Mouse (Mus musculus) CH12.LX (cell line): ENCODE results near the gene Prss57. TPM values are rescaled to one million over a fixed set of nuclear protein-coding genes. Genes with fewer than 3 reads are reported as not detected.
A peak's percentile ranks its signal among the peaks of the same experiment; 100 is the strongest.

Experiments
- DNase-seq: peaks from one replicate; pipeline ENCODE4 v3.0.0-alpha.2; 2013; ENCODE audit errors: extremely low read depth
- H3K27ac ChIP-seq: 2 replicates; pipeline ENCODE4 v1.5.1; 2012; ENCODE audit warnings: low read depth, mild to moderate bottlenecking, control low read depth, moderate library complexity; ENCODE audit not compliant: insufficient read depth
- H3K27me3 ChIP-seq: replicated peaks from 2 replicates; pipeline ENCODE3; 2012; ENCODE audit warnings: inconsistent platforms
- H3K36me3 ChIP-seq, 2 experiments: replicated peaks in 1 of 2; 2 replicates each; pipeline versions ENCODE3 to v1.6.1; 2012; ENCODE audit warnings: inconsistent platforms in 1 of 2, low read length in 1 of 2, mild to moderate bottlenecking in 1 of 2, mixed read lengths in 1 of 2, moderate library complexity in 1 of 2; ENCODE audit not compliant: control insufficient read depth in 1 of 2, insufficient read depth in 1 of 2
- H3K4me1 ChIP-seq, 2 experiments: 2 replicates each; pipeline ENCODE4 v1.6.1; 2012; ENCODE audit warnings: inconsistent platforms in 1 of 2, moderate library complexity in 1 of 2; ENCODE audit not compliant: insufficient read depth in 2 of 2, control insufficient read depth in 1 of 2
- H3K4me2 ChIP-seq: 2 replicates; pipeline ENCODE4 v1.6.1; 2012; ENCODE audit warnings: low read depth, mild to moderate bottlenecking, control low read depth; ENCODE audit not compliant: poor library complexity, insufficient read depth, severe bottlenecking
- H3K4me3 ChIP-seq, 3 experiments: fragments of 150-350 bp in 1 of 3; sonication (generic) in 1 of 3; replicated peaks in 1 of 3; 2 replicates each; pipeline versions ENCODE3 to v1.5.1; 2011 to 2012; ENCODE audit warnings: low read depth in 2 of 3, low read length in 2 of 3, mild to moderate bottlenecking in 2 of 3, moderate library complexity in 2 of 3, control low read depth in 1 of 3, improper control_type of control experiment in 1 of 3, inconsistent platforms in 1 of 3, mixed read lengths in 1 of 3; ENCODE audit not compliant: poor library complexity in 1 of 3
- H3K79me2 ChIP-seq: replicated peaks from 2 replicates; pipeline ENCODE4 v1.6.1; 2012; ENCODE audit warnings: mild to moderate bottlenecking, moderate library complexity; ENCODE audit not compliant: control insufficient read depth, poor library complexity, insufficient read depth, severe bottlenecking; ENCODE audit errors: extremely low read depth
- H3K9ac ChIP-seq: 2 replicates; pipeline ENCODE4 v1.6.1; 2012; ENCODE audit warnings: low read depth, mild to moderate bottlenecking, control low read depth, moderate library complexity; ENCODE audit not compliant: insufficient read depth
- H3K9me3 ChIP-seq: replicated peaks from 2 replicates; pipeline ENCODE3; 2012; ENCODE audit warnings: low read length, inconsistent platforms, mixed read lengths
- CHD2 ChIP-seq: IDR thresholded peaks from 2 replicates; pipeline ENCODE4 v1.6.1; 2011; ENCODE audit warnings: low read length, improper control_type of control experiment
- CTCF ChIP-seq, 2 experiments: IDR thresholded peaks in 1 of 2; conservative IDR thresholded peaks in 1 of 2; 2 replicates each; pipeline ENCODE4 v1.5.1; 2011 to 2012; ENCODE audit warnings: low read depth in 2 of 2, low read length in 2 of 2, improper control_type of control experiment in 1 of 2, inconsistent platforms in 1 of 2, mild to moderate bottlenecking in 1 of 2, moderate library complexity in 1 of 2
- ELF1 ChIP-seq: IDR thresholded peaks from 2 replicates; pipeline ENCODE4 v1.6.1; 2014; ENCODE audit warnings: low read depth, mild to moderate bottlenecking, inconsistent platforms, low read length, improper control_type of control experiment
- JUN ChIP-seq: IDR thresholded peaks from 2 replicates; pipeline ENCODE4 v1.6.1; 2011; ENCODE audit warnings: low read depth, mild to moderate bottlenecking, low read length, improper control_type of control experiment, moderate library complexity; ENCODE audit not compliant: insufficient read depth
- KAT2A ChIP-seq: IDR thresholded peaks from 2 replicates; pipeline ENCODE4 v1.6.1; 2012; ENCODE audit warnings: low read length, improper control_type of control experiment, inconsistent platforms; ENCODE audit not compliant: insufficient replicate concordance
- MAFK ChIP-seq: IDR thresholded peaks from 2 replicates; pipeline ENCODE4 v1.6.1; 2011; ENCODE audit warnings: low read length, improper control_type of control experiment; ENCODE audit not compliant: insufficient replicate concordance
- MXI1 ChIP-seq: IDR thresholded peaks from 2 replicates; pipeline ENCODE4 v1.6.1; 2011; ENCODE audit warnings: mild to moderate bottlenecking, low read depth, low read length, improper control_type of control experiment
- MYC ChIP-seq: IDR thresholded peaks from 2 replicates; pipeline ENCODE4 v1.6.1; 2011; ENCODE audit warnings: low read depth, mild to moderate bottlenecking, improper control_type of control experiment, low read length
- NELFE ChIP-seq: IDR thresholded peaks from 2 replicates; pipeline ENCODE4 v1.6.1; 2011; ENCODE audit warnings: low read depth, low read length, improper control_type of control experiment
- NRF1 ChIP-seq: IDR thresholded peaks from 2 replicates; pipeline ENCODE4 v1.6.1; 2014; ENCODE audit warnings: low read depth, mild to moderate bottlenecking, inconsistent platforms, low read length, improper control_type of control experiment, moderate library complexity
- PAX5 ChIP-seq: IDR thresholded peaks from 2 replicates; pipeline ENCODE4 v1.6.1; 2012; ENCODE audit warnings: low read length, inconsistent platforms, mixed read lengths
- POLR2A ChIP-seq: IDR thresholded peaks from 2 replicates; pipeline ENCODE4 v1.6.1; 2011; ENCODE audit warnings: low read depth, mild to moderate bottlenecking, improper control_type of control experiment, low read length
- RAD21 ChIP-seq: IDR thresholded peaks from 2 replicates; pipeline ENCODE4 v1.6.1; 2011; ENCODE audit warnings: low read depth, mild to moderate bottlenecking, low read length, improper control_type of control experiment, moderate library complexity
- RCOR1 ChIP-seq: conservative IDR thresholded peaks from 2 replicates; pipeline ENCODE4 v1.6.1; 2012; ENCODE audit warnings: low read depth, mild to moderate bottlenecking, inconsistent platforms, low read length, improper control_type of control experiment
- SIN3A ChIP-seq: IDR thresholded peaks from 2 replicates; pipeline ENCODE4 v1.6.1; 2012; ENCODE audit warnings: low read length, improper control_type of control experiment, inconsistent platforms
- SMC3 ChIP-seq: IDR thresholded peaks from 2 replicates; pipeline ENCODE4 v1.6.1; 2011; ENCODE audit warnings: low read depth, low read length, improper control_type of control experiment
- TCF12 ChIP-seq: IDR thresholded peaks from 2 replicates; pipeline ENCODE4 v1.6.1; 2014; ENCODE audit warnings: low read depth, mild to moderate bottlenecking, inconsistent platforms, low read length, improper control_type of control experiment
- UBTF ChIP-seq: IDR thresholded peaks from 2 replicates; pipeline ENCODE4 v1.6.1; 2012; ENCODE audit warnings: low read depth, mild to moderate bottlenecking, inconsistent platforms, low read length, improper control_type of control experiment, moderate library complexity
- ZC3H11A ChIP-seq: IDR thresholded peaks from 2 replicates; pipeline ENCODE4 v1.6.1; 2012; ENCODE audit warnings: low read depth, mild to moderate bottlenecking, inconsistent platforms, low read length, improper control_type of control experiment
- ZKSCAN1 ChIP-seq: IDR thresholded peaks from 2 replicates; pipeline ENCODE4 v1.6.1; 2012; ENCODE audit warnings: low read depth, inconsistent platforms, low read length, improper control_type of control experiment, borderline replicate concordance
- ZMIZ1 ChIP-seq: IDR thresholded peaks from 2 replicates; pipeline ENCODE4 v1.6.1; 2012; ENCODE audit warnings: low read depth, mild to moderate bottlenecking, inconsistent platforms, low read length, improper control_type of control experiment
- dilution Hi-C: fragments of 300-500 bp; cut with MboI; formaldehyde crosslinking; loops from 2 replicates; pipeline ENCODE4 v1.14.3; 2020; ENCODE audit warnings: low sequenced_read_pairs; ENCODE audit not compliant: extremely low pct_unique_long_range_greater_than_20kb, extremely low pct_ligation_motif_present
- in situ Hi-C: fragments of 300-500 bp; cut with MboI; formaldehyde crosslinking; loops from 3 replicates; pipeline ENCODE4 v1.14.3; 2019; ENCODE audit warnings: low sequenced_read_pairs, low pct_ligation_motif_present, low pct_unique_long_range_greater_than_20kb, mixed read lengths
- polyA plus RNA-seq: library from polyadenylated mRNA; unstranded; fragments of >175 nt; gene quantifications from 2 replicates; pipeline ENCODE4 v1.2.1, GENCODE M21; 2012; ENCODE audit warnings: low read depth; ENCODE audit not compliant: insufficient read length
- total RNA-seq, 2 experiments: library from RNA; depleted of rRNA; stranded (reverse); fragments of 300-350 nt in 1 of 2; fragments of >200 nt in 1 of 2; gene quantifications; 2 replicates each; pipeline ENCODE4 v1.2.3; 2012 to 2014

Prss57 gene
- total and polyA plus RNA-seq, 3 experiments = 0.08 TPM; not detected in 2

DNA sequence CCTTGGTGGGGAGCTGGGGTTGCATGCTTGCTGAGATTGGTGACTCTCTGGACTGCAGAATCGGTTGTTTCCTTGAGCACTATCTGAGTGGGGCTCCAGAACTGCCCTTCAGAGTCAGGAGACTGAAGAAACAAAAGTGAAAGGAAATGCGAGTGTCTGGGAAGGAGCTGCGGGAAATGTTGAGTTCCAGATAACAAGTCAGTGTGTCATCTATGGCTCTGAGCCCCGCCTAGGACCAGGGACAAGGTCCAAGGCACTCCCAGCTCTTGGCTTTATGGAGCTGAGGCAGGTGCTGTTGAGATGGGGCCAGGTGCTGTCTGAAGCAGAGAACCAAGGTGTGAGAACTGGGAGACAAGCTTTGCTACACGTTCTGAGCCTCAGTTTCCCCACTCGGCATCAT is 33.7 kb upstream of the Prss57 start:
- no peak overlapping the region for H3K27ac ChIP-seq
- TF ChIP-seq CTCF (conservative IDR thresholded peaks at IDR 0.05 in 1 of 2, IDR thresholded peaks at IDR 0.05 in 1 of 2; ENCODE audit: low read depth in 2 of 2, low read length in 2 of 2) = no peak
- no peak for TF ChIP-seq NELFE
- TF ChIP-seq ZKSCAN1 = no peak
- no peak for TF ChIP-seq TCF12
- TF ChIP-seq UBTF = no peak
- TF ChIP-seq SIN3A = no peak
- no peak for TF ChIP-seq JUN
- no peak for TF ChIP-seq ELF1
- TF ChIP-seq MXI1 = no peak
- no peak for TF ChIP-seq SMC3
- TF ChIP-seq CHD2 = no peak
- TF ChIP-seq MAFK = no peak
- no peak for TF ChIP-seq RCOR1
- TF ChIP-seq KAT2A = no peak
- dilution Hi-C loops = no loop called here
- no peak overlapping the region for H3K4me3 ChIP-seq
- peaks cover 3% of the 10 kb centered on the region for H3K9me3 ChIP-seq
- H3K27me3 ChIP-seq = peaks cover 82% of the 10 kb centered on the region
- no peak for DNase-seq
- H3K36me3 ChIP-seq = no peaks in the 10 kb centered on the region
- H3K79me2 ChIP-seq = no peaks in the 10 kb centered on the region
- in situ Hi-C loops = no loop called here
- no peak overlapping the region for H3K9ac ChIP-seq
- peaks cover 2 to 5% of the 10 kb centered on the region in 2 experiments; a peak in 2 of 4 replicates for H3K4me1 ChIP-seq
- H3K4me2 ChIP-seq = peak overlapping the region; percentile 41; the same call in 1 of the 2 replicates

DNA sequence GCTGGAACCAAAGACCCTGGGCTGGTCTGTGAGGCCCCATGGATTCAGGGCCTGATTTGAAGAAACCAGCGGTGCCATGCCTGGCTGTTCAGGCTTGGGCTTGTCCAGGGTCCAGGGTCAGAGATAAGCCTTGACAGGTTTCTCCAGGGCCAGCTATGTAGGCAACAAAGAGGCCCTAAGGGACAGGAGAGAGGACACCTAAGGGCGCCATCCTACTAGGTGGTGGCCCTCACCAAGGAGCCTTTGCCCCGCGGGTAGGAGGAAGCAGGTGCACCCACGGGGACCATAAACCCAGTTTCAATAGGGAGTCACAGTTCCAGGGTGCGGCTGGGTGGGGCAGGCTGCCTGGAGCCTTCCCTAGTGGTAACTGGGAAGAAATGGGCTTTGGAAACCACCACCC is 32.2 kb upstream of the Prss57 start:
- H3K36me3 ChIP-seq = no peaks in the 10 kb centered on the region
- H3K4me2 ChIP-seq = no peak overlapping the region
- no peak overlapping the region for H3K27ac ChIP-seq
- no peak for DNase-seq
- no peaks in the 10 kb centered on the region for H3K79me2 ChIP-seq
- peaks cover 83% of the 10 kb centered on the region for H3K27me3 ChIP-seq
- no peak overlapping the region for H3K4me3 ChIP-seq
- H3K9me3 ChIP-seq = peaks cover 3% of the 10 kb centered on the region
- peaks cover 2 to 5% of the 10 kb centered on the region in 2 experiments; a peak in 2 of 4 replicates for H3K4me1 ChIP-seq
- no peak for TF ChIP-seq POLR2A
- no peak for TF ChIP-seq PAX5
- no peak for TF ChIP-seq ZMIZ1
- TF ChIP-seq CHD2 = no peak
- TF ChIP-seq MYC = no peak
- no peak for TF ChIP-seq TCF12
- no peak for TF ChIP-seq NRF1
- no peak for TF ChIP-seq RAD21
- no peak for TF ChIP-seq ZC3H11A
- no peak for TF ChIP-seq SIN3A
- no peak for TF ChIP-seq CTCF (conservative IDR thresholded peaks at IDR 0.05 in 1 of 2, IDR thresholded peaks at IDR 0.05 in 1 of 2; ENCODE audit: low read depth in 2 of 2, low read length in 2 of 2)
- dilution Hi-C loops = no loop called here
- H3K9ac ChIP-seq = no peak overlapping the region
- in situ Hi-C loops = no loop called here
